Mouse (Mus musculus): ENCODE measurements at regions not wholly inside any gene's neighbourhood (a gene's known extent, or its start where the extent isn't known, plus 50 kb on each side); places are given as distances from the start of the nearest gene placed in this dataset.

- TF ChIP-seq POLR2A (IDR thresholded peaks at IDR 0.05; ENCODE audit: borderline replicate concordance, control insufficient read depth, low read depth, low read length) (no peak), CTCF (IDR thresholded peaks at IDR 0.05; ENCODE audit: control insufficient read depth, insufficient read depth, low read length) (no peak)
Observed at GRCm38 (mm10) chr17:13540446-13541241, 186.3 kb downstream of the Tcp10c start.
